Mouse (Mus musculus) right cerebral cortex, postnatal 14 days (tissue): Measurements from ENCODE around the gene Atp8b5.

Experiments used
- DNase-seq: peaks from one replicate; pipeline ENCODE4 v3.0.0; 2022

The Atp8b5 gene

GRCm38 (mm10) chr4:43384083-43384460, 117.1 kb downstream of the Atp8b5 start:
- DNase-seq, result no peak

GRCm38 (mm10) chr4:43384541-43384940, 117.6 kb downstream of the Atp8b5 start:
- DNase-seq, result no peak

- DNase-seq, result no peak
These were observed 120.0 kb downstream of the Atp8b5 start for GRCm38 (mm10) chr4:43386932-43387331.

- DNase-seq, result no peak
These were observed 122.4 kb downstream of the Atp8b5 start for GRCm38 (mm10) chr4:43389390-43389789.

GRCm38 (mm10) chr4:43389845-43390440, 123.0 kb downstream of the Atp8b5 start:
- no peak for DNase-seq

- no peak for DNase-seq
These were observed 124.6 kb downstream of the Atp8b5 start for GRCm38 (mm10) chr4:43391521-43392050.

GRCm38 (mm10) chr4:43394345-43394891, 127.5 kb downstream of the Atp8b5 start:
- DNase-seq, result no peak

- no peak for DNase-seq
These were observed 128.2 kb downstream of the Atp8b5 start for GRCm38 (mm10) chr4:43395147-43395546.

GRCm38 (mm10) chr4:43395836-43396235, 128.9 kb downstream of the Atp8b5 start:
- no peak for DNase-seq

- no peak for DNase-seq
These were observed 129.4 kb downstream of the Atp8b5 start for GRCm38 (mm10) chr4:43396381-43396780.

GRCm38 (mm10) chr4:43398014-43398413, 131.1 kb downstream of the Atp8b5 start:
- no peak for DNase-seq

- DNase-seq, result peak; percentile 66
These were observed 131.9 kb downstream of the Atp8b5 start for GRCm38 (mm10) chr4:43398829-43399331.

GRCm38 (mm10) chr4:43399391-43400131, 132.6 kb downstream of the Atp8b5 start:
- no peak for DNase-seq

GRCm38 (mm10) chr4:43400976-43401375, 134.0 kb downstream of the Atp8b5 start:
- DNase-seq, result no peak

- DNase-seq, result no peak
These were observed 134.5 kb downstream of the Atp8b5 start for GRCm38 (mm10) chr4:43401486-43401885.

GRCm38 (mm10) chr4:43402212-43402611, 135.3 kb downstream of the Atp8b5 start:
- no peak for DNase-seq

GRCm38 (mm10) chr4:43404697-43405096, 137.7 kb downstream of the Atp8b5 start:
- DNase-seq, result no peak

- peak; percentile 68 for DNase-seq
These were observed 139.4 kb downstream of the Atp8b5 start for GRCm38 (mm10) chr4:43406162-43406971.

- DNase-seq, result no peak
These were observed 140.3 kb downstream of the Atp8b5 start for GRCm38 (mm10) chr4:43407071-43407920.

GRCm38 (mm10) chr4:43414761-43415160, 147.8 kb downstream of the Atp8b5 start:
- no peak for DNase-seq

GRCm38 (mm10) chr4:43415221-43416070, 148.5 kb downstream of the Atp8b5 start:
- DNase-seq, result no peak
